Mouse (Mus musculus) ES-Bruce4 (cell line): Measurements from ENCODE around the gene Chil1. TPM values are rescaled to one million over a fixed set of nuclear protein-coding genes. Genes with fewer than 3 reads are reported as not detected.

ENCODE experiments used
- H3K27ac ChIP-seq: 2 replicates; pipeline ENCODE4 v1.5.1; 2012; ENCODE audit warnings: low read length, inconsistent platforms; ENCODE audit not compliant: insufficient read depth
- H3K27me3 ChIP-seq: 2 replicates; pipeline ENCODE4 v1.6.1; 2012; ENCODE audit warnings: mild to moderate bottlenecking, low read length, inconsistent platforms; ENCODE audit not compliant: control insufficient read depth, poor library complexity, insufficient read depth, severe bottlenecking
- H3K36me3 ChIP-seq: 2 replicates; pipeline ENCODE4 v1.6.1; 2012; ENCODE audit warnings: inconsistent platforms, mild to moderate bottlenecking, low read length, moderate library complexity; ENCODE audit not compliant: control insufficient read depth, poor library complexity, insufficient read depth, severe bottlenecking
- H3K4me1 ChIP-seq: one replicate; pipeline ENCODE4 v1.8.1; 2011; ENCODE audit warnings: low read length; ENCODE audit not compliant: control insufficient read depth, insufficient read depth
- H3K4me3 ChIP-seq: 2 replicates; pipeline ENCODE4 v1.5.1; 2011; ENCODE audit warnings: low read depth, mild to moderate bottlenecking, low read length
- H3K9ac ChIP-seq: 2 replicates; pipeline ENCODE4 v1.6.1; 2012; ENCODE audit warnings: low read depth, mild to moderate bottlenecking, inconsistent platforms; ENCODE audit not compliant: poor library complexity, severe bottlenecking
- H3K9me3 ChIP-seq: replicated peaks from 2 replicates; pipeline ENCODE4 v1.6.1; 2012; ENCODE audit warnings: mild to moderate bottlenecking, low read length, inconsistent platforms; ENCODE audit not compliant: control insufficient read depth, poor library complexity, insufficient read depth, severe bottlenecking
- CTCF ChIP-seq: IDR thresholded peaks from one replicate; pipeline ENCODE4 v1.8.1; 2011; ENCODE audit warnings: low read depth, low read length
- EP300 ChIP-seq: IDR thresholded peaks from 2 replicates; pipeline ENCODE4 v1.6.1; 2011; ENCODE audit warnings: low read depth, low read length; ENCODE audit not compliant: insufficient read depth
- POLR2A ChIP-seq: IDR thresholded peaks from one replicate; pipeline ENCODE4 v1.8.1; 2011; ENCODE audit warnings: low read length; ENCODE audit not compliant: insufficient read depth
- polyA plus RNA-seq: library from polyadenylated mRNA; stranded (reverse); fragments of >200 nt; gene quantifications from 2 replicates; pipeline ENCODE4 v1.2.4, GENCODE M21; 2011; ENCODE audit warnings: low read depth; ENCODE audit not compliant: missing spikeins, insufficient read depth, insufficient read length

Gene Chil1
- polyA plus RNA-seq, 1 experiment: 1.8 TPM

- Histone ChIP-seq H3K4me3 (no peak overlapping the region), H3K9me3 (no peaks in the 10 kb centered on the region), H3K4me1 (peaks cover 15% of the 10 kb centered on the region), H3K27me3 (no peaks in the 10 kb centered on the region), H3K36me3 (no peaks in the 10 kb centered on the region), H3K27ac (no peak overlapping the region), H3K9ac (no peak overlapping the region)
- TF ChIP-seq CTCF: no peak
- no peak for TF ChIP-seq POLR2A
- no peak for TF ChIP-seq EP300
These were observed 31.4 kb downstream of the Chil1 start for GRCm38 (mm10) chr1:134213405-134213804.

DNA sequence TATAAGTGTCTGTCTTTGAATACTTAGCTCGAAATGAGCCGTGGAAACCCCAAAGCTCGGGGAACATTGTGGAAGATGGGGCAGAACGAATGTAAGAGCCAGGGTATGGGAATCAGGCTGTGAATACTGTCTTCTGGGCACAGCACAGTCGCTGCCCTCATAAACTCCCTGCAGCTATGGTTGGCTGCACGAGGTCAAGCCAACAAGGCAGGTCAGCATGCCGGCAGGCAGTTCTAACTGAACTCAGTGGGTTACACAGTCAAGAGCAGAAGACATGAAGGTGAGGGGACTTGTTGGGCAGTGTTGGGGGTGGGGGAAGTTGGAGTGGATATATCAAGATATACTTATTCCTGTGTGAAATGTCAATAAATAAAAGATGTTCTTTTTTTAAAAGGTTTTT lies 33.1 kb downstream of the Chil1 start:
- Histone ChIP-seq H3K4me3 (no peak overlapping the region), H3K27me3 (no peaks in the 10 kb centered on the region), H3K9ac (no peak overlapping the region), H3K36me3 (no peaks in the 10 kb centered on the region), H3K4me1 (peaks cover 15% of the 10 kb centered on the region), H3K9me3 (no peaks in the 10 kb centered on the region), H3K27ac (no peak overlapping the region)
- TF ChIP-seq EP300 (no peak), POLR2A (no peak), CTCF (no peak)

- no peaks in the 10 kb centered on the region for H3K9me3 ChIP-seq
- no peak overlapping the region for H3K4me3 ChIP-seq
- peaks cover 15% of the 10 kb centered on the region for H3K4me1 ChIP-seq
- no peaks in the 10 kb centered on the region for H3K27me3 ChIP-seq
- no peak overlapping the region for H3K27ac ChIP-seq
- H3K36me3 ChIP-seq: no peaks in the 10 kb centered on the region
- no peak for TF ChIP-seq POLR2A
- no peak for TF ChIP-seq EP300
- no peak for TF ChIP-seq CTCF
- H3K9ac ChIP-seq: no peak overlapping the region
These were observed 34.0 kb downstream of the Chil1 start for GRCm38 (mm10) chr1:134215751-134216628.

GRCm38 (mm10) chr1:134216629-134216971 lies 34.6 kb downstream of the Chil1 start:
- no peaks in the 10 kb centered on the region for H3K27me3 ChIP-seq
- peaks cover 13% of the 10 kb centered on the region for H3K4me1 ChIP-seq
- no peak overlapping the region for H3K4me3 ChIP-seq
- no peak overlapping the region for H3K9ac ChIP-seq
- TF ChIP-seq CTCF (no peak), POLR2A (no peak), EP300 (no peak)
- no peaks in the 10 kb centered on the region for H3K36me3 ChIP-seq
- H3K27ac ChIP-seq: no peak overlapping the region
- H3K9me3 ChIP-seq: no peaks in the 10 kb centered on the region

DNA sequence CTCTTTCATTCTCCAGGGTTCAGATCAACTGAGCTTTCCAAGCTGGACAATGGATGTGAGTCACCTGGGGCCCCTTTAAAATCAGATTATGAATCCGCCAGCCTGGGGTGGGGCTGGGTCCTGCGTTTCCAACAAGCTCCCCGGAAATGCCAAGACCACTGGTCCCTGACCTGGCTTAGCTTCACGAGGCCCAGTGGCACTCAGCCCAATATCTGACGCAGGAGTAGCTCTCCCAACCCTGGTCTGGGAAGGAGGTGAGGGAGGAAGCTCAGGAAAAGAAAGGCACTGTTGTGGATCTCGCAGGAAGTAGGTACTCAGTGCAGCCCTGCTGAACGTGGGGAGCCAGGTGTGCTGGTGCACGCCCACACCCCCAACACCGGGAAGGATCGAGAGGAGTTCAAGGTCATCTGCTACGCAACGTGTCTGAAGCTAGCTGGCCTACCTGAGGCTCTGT lies 35.1 kb downstream of the Chil1 start:
- Histone ChIP-seq H3K27ac (no peak overlapping the region), H3K4me3 (no peak overlapping the region), H3K36me3 (no peaks in the 10 kb centered on the region), H3K4me1 (peaks cover 13% of the 10 kb centered on the region), H3K9ac (no peak overlapping the region), H3K27me3 (no peaks in the 10 kb centered on the region), H3K9me3 (no peaks in the 10 kb centered on the region)
- TF ChIP-seq POLR2A (no peak), CTCF (no peak), EP300 (peak; percentile 68; the same call in 1 of the 2 replicates)

- Histone ChIP-seq H3K9me3 (no peaks in the 10 kb centered on the region), H3K4me1 (peaks cover 10% of the 10 kb centered on the region), H3K27ac (no peak overlapping the region), H3K9ac (no peak overlapping the region), H3K27me3 (no peaks in the 10 kb centered on the region), H3K36me3 (no peaks in the 10 kb centered on the region), H3K4me3 (no peak overlapping the region)
- TF ChIP-seq CTCF (no peak), EP300 (no peak), POLR2A (no peak)
These were observed 36.0 kb downstream of the Chil1 start for GRCm38 (mm10) chr1:134217942-134218341.
